10 mouse cellular contexts compared by ENCODE assay signal in the genomic region with DNA sequence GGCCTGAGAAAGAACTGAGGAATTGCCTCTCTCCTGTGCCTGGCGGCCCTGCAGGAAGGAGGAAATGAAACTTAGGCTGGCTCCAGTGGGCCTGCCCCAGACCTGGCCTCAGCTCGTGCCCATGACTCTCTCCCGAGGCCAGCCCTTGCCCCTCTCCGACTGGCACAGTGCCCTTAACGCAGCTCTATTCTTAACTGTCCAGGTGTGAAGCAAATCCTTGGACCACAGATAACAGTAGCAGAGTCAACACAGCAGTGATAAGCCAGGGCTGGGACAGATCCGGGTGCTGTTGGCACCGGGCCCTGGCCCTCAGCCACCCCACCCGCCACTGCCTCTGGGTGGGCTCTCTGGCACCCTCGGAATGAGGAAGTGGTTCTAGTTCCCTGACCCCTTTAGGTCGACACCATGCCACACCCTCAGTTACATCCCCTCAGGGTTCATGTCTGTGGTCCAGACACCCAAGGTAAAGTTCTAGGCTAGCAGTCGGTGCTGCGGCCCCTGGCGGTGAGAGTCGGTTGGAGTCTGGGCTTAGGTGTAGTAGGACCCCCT. TPM values are rescaled to one million over a fixed set of nuclear protein-coding genes. Genes with fewer than 3 reads are reported as not detected.
DNase-seq lines count a peak whose midpoint lies in the region; ATAC-seq lines count a peak whose summit lies in the region.
"Had no signal": no experiment of that assay in that cellular context is flagged by ENCODE, and none has a peak within 500 bp of the region (broad histone marks: within the 10 kb centered on the region; RNA-seq: fewer than 3 reads in every experiment).

No protein-coding gene starts in this region.

- 46% methylated on average over 14 of the region's 14 CpGs for WGBS in lung, embryonic 15.5 days
- 48% methylated on average over 14 of the region's 14 CpGs for WGBS in stomach, embryonic 16.5 days

- no peak overlapping the region for H3K4me3 ChIP-seq in lung, embryonic 15.5 days
- H3K4me3 ChIP-seq in stomach, embryonic 16.5 days (replicated peaks; ENCODE audit: low read length), result no peak overlapping the region

- H3K9ac ChIP-seq in lung, embryonic 15.5 days, result no peak overlapping the region
- peak overlapping the region; percentile 56; the same call in 1 of the 2 replicates for H3K9ac ChIP-seq in stomach, embryonic 16.5 days (ENCODE audit: low read length)
- H3K9ac ChIP-seq: liver, embryonic 14.5 days had no signal

- peak; percentile 62 for ATAC-seq in lung, embryonic 15.5 days (ENCODE audit: borderline replicate concordance, extremely low read depth, low FRiP score, low TSS enrichment)
- peak; percentile 83 for ATAC-seq in stomach, embryonic 16.5 days (ENCODE audit: insufficient read depth, low FRiP score)
- ATAC-seq: activated CD4-positive, CD25-positive, alpha-beta regulatory T cell, adult 4 months had no signal

- H3K27ac ChIP-seq in lung, embryonic 15.5 days, result peak overlapping the region; percentile 86
- peak overlapping the region; percentile 77 for H3K27ac ChIP-seq in stomach, embryonic 16.5 days (ENCODE audit: low read length)
- H3K27ac ChIP-seq: liver, embryonic 14.5 days had no signal

- H3K4me2 ChIP-seq in lung, embryonic 15.5 days, result peak overlapping the region; percentile 83
- H3K4me2 ChIP-seq in stomach, embryonic 16.5 days (ENCODE audit: low read depth, low read length), result peak overlapping the region; percentile 35

- no peaks in the 10 kb centered on the region for H3K9me3 ChIP-seq in lung, embryonic 15.5 days
- H3K9me3 ChIP-seq in stomach, embryonic 16.5 days (replicated peaks; ENCODE audit: control insufficient read depth, low read length), result no peaks in the 10 kb centered on the region

- peak; percentile 1 for DNase-seq in adrenal gland, postnatal 25 days
- DNase-seq in adrenal gland, postnatal 10 days, result no peak
- DNase-seq in ovary, postnatal 36 days (ENCODE audit: low spot score), result peak; percentile 48
- DNase-seq in ovary, postnatal 14 days (ENCODE audit: low spot score), result no peak
- DNase-seq in cerebellum, adult 11 months, result no peak
- DNase-seq in spleen, postnatal 4 days (ENCODE audit: low spot score in 2 of 2), result no peak

- peaks cover 36% of the 10 kb centered on the region for H3K4me1 ChIP-seq in lung, embryonic 15.5 days
- H3K4me1 ChIP-seq in stomach, embryonic 16.5 days (ENCODE audit: control insufficient read depth, insufficient read depth, low read length), result peaks cover 17% of the 10 kb centered on the region

- peaks cover 12% of the 10 kb centered on the region; the same call in 1 of the 2 replicates for H3K27me3 ChIP-seq in lung, embryonic 15.5 days
- H3K27me3 ChIP-seq in stomach, embryonic 16.5 days (ENCODE audit: control insufficient read depth, insufficient read depth, low read length), result no peaks in the 10 kb centered on the region

- no peaks in the 10 kb centered on the region; the same call in 1 of the 2 replicates for H3K36me3 ChIP-seq in lung, embryonic 15.5 days
- no peaks in the 10 kb centered on the region for H3K36me3 ChIP-seq in stomach, embryonic 16.5 days (ENCODE audit: control insufficient read depth, insufficient read depth, low read length)

RNA-seq across cellular contexts. Expression of a gene that starts 4.8 kb away (rescaled TPM):
- not detected in 2 replicates for total RNA-seq in adrenal gland, postnatal 25 days (2021)
- total RNA-seq in adrenal gland, postnatal 10 days (2021), result under 1 TPM; 0.51 to 0.55 TPM
- 74.3 and 88.9 TPM in 2 replicates for polyA plus RNA-seq in lung, embryonic 15.5 days (2015; fragmentation: Nextera tagmentation; extraction: Ambion mirVana)
- 112 and 164 TPM in 2 replicates for polyA plus RNA-seq in stomach, embryonic 16.5 days (2015; fragmentation: Nextera tagmentation; extraction: Ambion mirVana)

RNA-seq across cellular contexts. Expression of a gene that starts 6.7 kb away (rescaled TPM):
- 143 and 154 TPM in 2 replicates for total RNA-seq in adrenal gland, postnatal 25 days (2021)
- total RNA-seq in adrenal gland, postnatal 10 days (2021), result 100 to 1,000 TPM; 176 to 198 TPM
- 195 and 197 TPM in 2 replicates for polyA plus RNA-seq in lung, embryonic 15.5 days (2015; fragmentation: Nextera tagmentation; extraction: Ambion mirVana)
- polyA plus RNA-seq in stomach, embryonic 16.5 days (2015; fragmentation: Nextera tagmentation; extraction: Ambion mirVana), result 172 and 177 TPM in 2 replicates

RNA-seq across cellular contexts. Expression of a gene that starts 12.1 kb away (rescaled TPM):
- total RNA-seq in adrenal gland, postnatal 25 days (2021), result 126 and 127 TPM in 2 replicates
- 100 to 1,000 TPM; 109 to 116 TPM for total RNA-seq in adrenal gland, postnatal 10 days (2021)
- 282 and 311 TPM in 2 replicates for polyA plus RNA-seq in lung, embryonic 15.5 days (2015; fragmentation: Nextera tagmentation; extraction: Ambion mirVana)
- 318 and 325 TPM in 2 replicates for polyA plus RNA-seq in stomach, embryonic 16.5 days (2015; fragmentation: Nextera tagmentation; extraction: Ambion mirVana)

RNA-seq across cellular contexts. Expression of a gene that starts 12.5 kb away (rescaled TPM):
- 2.6 and 3.2 TPM in 2 replicates for total RNA-seq in adrenal gland, postnatal 25 days (2021)
- total RNA-seq in adrenal gland, postnatal 10 days (2021), result 1 to 10 TPM; 2.0 to 4.2 TPM
- polyA plus RNA-seq in lung, embryonic 15.5 days (2015; fragmentation: Nextera tagmentation; extraction: Ambion mirVana), result 7.2 and 7.9 TPM in 2 replicates
- 4.4 and 4.8 TPM in 2 replicates for polyA plus RNA-seq in stomach, embryonic 16.5 days (2015; fragmentation: Nextera tagmentation; extraction: Ambion mirVana)

RNA-seq across cellular contexts. Expression of a gene that starts 18.7 kb away (rescaled TPM):
- total RNA-seq in adrenal gland, postnatal 25 days (2021), result 6.1 and 8.7 TPM in 2 replicates
- total RNA-seq in adrenal gland, postnatal 10 days (2021), result 10 to 100 TPM; 21.8 to 22.6 TPM
- 54.4 and 58.4 TPM in 2 replicates for polyA plus RNA-seq in lung, embryonic 15.5 days (2015; fragmentation: Nextera tagmentation; extraction: Ambion mirVana)
- 38.8 and 45.2 TPM in 2 replicates for polyA plus RNA-seq in stomach, embryonic 16.5 days (2015; fragmentation: Nextera tagmentation; extraction: Ambion mirVana)

Comparison
In these comparisons a context has a peak if more than half of its experiments do, and no peak if none do; other contexts are left out.
1. DNase-seq: peak in adrenal gland, postnatal 25 days (single experiment) and ovary, postnatal 36 days (single experiment); none in adrenal gland, postnatal 10 days (single experiment), ovary, postnatal 14 days (single experiment), cerebellum, adult 11 months (single experiment) and spleen, postnatal 4 days (0 of 2).